Mouse (Mus musculus) hindlimb bud, embryonic 11.5 days (tissue): Measurements from ENCODE around the gene Knstrn.

Experiments
- DNase-seq: peaks from one replicate; pipeline ENCODE4 v3.0.0-alpha.2; 2012; ENCODE audit warnings: low read depth, low spot score; ENCODE audit errors: extremely low spot score

Gene Knstrn

DNA sequence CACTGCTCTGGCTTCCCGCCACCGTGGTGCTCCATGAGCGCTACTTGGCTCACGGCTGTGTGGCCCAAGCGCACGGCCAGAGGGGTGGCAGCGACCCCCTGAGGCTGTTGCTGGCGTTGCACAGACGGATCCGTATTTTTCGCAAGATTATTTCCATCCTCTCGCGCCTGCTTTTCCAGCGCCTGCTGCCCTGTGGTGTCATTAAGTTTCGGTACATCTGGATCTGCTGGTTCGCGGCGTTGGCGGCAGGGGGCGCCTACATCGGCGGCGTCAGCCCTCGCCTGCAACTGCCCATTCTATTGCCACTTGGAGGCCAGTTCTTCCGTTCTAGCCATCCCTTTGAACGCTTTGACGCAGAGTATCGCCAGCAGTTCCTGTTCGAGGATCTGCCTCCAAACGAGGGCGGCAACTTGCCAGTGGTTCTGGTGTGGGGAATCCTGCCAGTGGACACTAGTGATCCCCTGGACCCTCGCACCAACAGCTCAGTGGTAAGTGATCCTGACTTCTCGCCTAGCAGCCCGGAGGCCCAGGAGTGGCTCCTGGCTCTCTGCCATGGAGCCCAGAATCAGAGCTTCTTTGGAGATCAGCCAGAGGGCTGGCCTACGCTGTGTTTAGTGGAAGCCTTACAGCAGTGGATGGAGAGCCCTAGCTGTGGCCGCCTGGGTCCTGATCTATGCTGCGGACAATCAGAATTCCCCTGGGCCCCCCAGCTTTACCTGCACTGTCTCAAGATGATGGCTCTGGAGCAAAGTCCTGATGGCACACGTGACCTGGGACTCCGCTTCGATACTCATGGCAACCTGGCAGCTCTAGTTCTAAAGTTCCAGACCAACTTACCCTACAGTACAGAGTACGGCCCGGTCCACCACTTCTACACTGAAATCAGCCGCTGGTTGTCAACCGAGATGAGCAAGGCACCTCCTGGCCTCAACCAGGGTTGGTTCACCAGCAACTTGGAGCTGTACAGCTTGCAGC is 23.0 kb upstream of the Knstrn start:
- no peak for DNase-seq

GRCm38 (mm10) chr2:118791591-118792258 is 22.1 kb upstream of the Knstrn start:
- DNase-seq, result no peak

DNA sequence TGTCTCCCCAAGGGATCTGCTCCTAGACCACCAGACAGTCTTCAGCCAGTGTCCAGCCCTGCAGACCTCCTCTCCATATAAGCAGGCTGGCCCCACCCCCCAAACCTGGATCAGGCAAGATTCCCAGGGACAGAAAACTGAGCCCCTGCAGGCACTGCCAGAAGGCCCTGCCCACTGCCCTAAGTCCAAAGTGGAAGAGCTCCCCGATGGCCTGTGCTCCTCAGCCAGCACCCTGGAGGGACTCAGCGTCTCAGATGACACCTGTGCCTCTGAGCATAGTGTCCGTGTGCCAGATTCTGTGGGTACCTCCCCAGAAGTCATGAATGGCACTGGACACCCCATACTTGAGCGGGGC is 21.6 kb upstream of the Knstrn start:
- no peak for DNase-seq

DNA sequence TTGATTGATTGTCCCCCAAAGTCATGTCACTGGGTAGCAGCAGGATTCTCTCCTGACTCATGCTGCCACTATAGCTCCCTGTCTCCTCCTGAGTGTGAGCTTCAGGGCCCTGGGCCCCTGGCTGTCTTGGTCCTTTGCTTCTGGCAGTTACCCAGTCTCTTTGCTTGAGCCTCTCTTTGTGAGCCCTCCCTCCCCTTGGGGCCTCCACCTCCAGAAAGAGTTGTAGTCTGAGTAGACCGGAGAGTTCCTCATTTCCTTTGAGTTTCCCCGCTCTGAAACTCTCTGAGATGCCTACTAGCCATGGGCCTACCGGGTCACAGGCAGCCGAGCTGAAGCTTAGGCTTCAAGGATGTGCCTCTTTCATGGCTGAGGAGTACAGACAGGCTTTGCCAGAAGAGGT is 20.2 kb upstream of the Knstrn start:
- no peak for DNase-seq

- no peak for DNase-seq
Observed at GRCm38 (mm10) chr2:118802542-118803118, 11.2 kb upstream of the Knstrn start.

- no peak for DNase-seq
Observed at GRCm38 (mm10) chr2:118804474-118804873, 9.3 kb upstream of the Knstrn start.

DNA sequence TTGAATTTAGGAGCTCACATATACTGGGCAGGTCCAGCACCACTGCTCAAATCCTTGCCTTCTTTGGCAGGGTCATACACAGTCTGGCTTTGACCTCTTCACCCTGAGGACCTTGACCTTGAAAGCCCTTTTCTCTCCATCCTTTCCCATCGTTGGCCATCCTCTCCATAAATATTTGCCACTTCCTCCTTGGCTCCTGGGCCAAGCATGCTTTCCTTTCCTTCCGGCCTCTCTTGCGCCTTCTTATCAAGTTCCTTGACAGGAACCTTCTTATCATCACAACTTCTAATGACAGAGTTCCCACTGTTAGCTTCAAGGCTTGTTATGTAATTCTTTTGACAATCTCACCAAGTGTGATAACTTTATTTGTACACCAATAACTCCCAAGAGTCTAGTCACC is 8.7 kb upstream of the Knstrn start:
- no peak for DNase-seq

- no peak for DNase-seq
Observed at GRCm38 (mm10) chr2:118805756-118806155, 8.0 kb upstream of the Knstrn start.

DNA sequence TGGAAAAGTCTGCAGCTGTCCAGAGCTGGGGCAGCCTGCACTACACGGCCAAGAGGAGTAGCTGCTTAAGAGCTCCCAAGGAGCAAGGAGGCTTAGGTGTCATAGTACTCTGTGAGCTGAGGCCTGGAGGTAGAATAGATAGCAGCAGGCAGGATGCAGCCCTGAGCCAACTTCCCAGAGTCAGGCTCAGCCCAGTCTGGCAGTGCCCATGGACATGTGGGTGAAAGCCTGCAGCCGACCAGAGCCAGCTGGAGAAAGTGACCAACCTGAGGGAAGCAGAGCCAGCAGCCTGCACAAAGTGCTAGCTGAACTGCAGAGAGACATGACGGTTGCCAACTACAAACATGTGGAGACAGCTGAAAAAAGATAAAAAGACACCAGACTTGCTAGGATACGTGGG is 6.9 kb upstream of the Knstrn start:
- DNase-seq, result no peak

- no peak for DNase-seq
Observed at GRCm38 (mm10) chr2:118810861-118811260, 2.9 kb upstream of the Knstrn start.

- DNase-seq, result no peak
Observed at GRCm38 (mm10) chr2:118812724-118813123, 1.1 kb upstream of the Knstrn start.

DNA sequence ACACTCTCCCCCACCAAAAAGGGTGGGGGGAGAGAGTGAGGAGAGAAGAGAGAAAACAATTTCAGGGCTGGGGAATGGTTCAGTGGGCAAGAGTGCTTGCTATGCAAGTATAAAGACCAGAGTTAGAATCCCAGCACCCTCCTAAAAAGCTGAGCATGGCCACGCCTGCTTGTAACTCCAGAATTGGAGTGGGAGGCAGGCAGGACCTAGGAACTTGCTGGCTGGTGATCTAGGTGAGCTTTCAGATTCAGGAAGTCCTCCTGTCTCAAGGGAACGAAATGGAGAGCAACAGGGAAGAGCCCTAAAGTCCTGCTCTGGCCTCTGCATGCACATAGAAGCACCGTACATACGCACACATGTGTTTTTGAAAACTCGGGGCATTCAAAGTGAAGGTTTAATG is 9.0 kb downstream of the Knstrn start:
- DNase-seq, result no peak

DNA sequence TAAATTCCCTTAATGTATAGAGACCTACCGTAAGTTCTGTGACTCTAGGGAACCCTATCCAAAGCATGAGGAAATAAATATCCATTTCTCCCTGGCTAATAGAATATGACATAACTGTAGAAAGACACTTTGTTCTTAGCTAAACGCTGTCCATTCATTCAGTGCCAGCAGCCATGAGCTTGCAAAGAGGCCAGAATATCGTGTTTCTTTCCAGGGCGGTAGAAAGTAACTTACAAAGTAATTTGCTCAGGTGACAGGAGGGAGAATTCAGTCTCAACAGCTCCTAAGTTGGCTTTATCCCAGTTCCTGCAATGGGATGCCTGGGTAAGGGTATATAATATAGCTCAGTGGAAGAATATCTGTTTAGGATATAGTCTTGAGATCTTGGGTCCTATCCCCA is 10.6 kb downstream of the Knstrn start:
- DNase-seq, result no peak

- DNase-seq, result no peak
Observed at GRCm38 (mm10) chr2:118829096-118829495, 15.3 kb downstream of the Knstrn start.

- DNase-seq, result no peak
Observed at GRCm38 (mm10) chr2:118834061-118834460, 20.3 kb downstream of the Knstrn start.

DNA sequence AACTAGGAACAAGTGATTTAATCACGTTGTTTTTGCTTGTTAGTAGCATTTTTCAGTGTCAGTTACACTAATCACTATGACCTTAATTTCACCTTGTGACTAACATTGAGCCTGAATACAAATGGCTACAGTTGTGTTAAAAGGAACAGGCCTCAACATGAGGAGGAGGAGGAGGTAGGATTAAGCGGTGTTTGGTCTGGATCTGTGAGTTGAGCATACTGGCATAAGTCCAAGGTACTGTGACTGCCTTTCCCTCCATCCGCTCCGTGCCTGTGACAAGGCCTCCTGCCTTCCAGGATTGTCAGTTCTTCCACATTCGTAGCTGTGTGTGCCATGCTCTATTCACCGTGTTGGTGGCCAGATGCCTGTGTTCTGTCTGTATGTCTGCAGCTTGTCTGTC is 21.3 kb downstream of the Knstrn start:
- no peak for DNase-seq

DNA sequence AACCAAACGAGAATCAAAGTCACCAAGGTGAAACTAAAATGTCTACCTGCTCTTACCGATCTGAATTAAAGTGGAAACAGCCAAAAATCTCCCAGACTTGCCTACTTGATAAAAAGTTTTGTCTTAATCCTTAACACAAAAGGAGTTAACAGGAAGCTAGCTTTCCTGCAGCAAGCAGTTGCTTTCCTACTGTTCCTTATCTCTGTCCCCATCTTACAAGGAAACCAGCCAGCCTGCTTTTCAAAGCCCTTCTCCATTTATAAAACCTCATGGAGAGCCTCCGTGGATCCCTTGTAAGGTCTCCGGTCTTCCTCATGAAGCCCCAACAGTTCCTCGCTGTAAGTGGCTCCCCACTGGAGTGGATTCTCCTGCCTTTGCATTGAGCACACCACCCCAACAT is 24.5 kb downstream of the Knstrn start:
- no peak for DNase-seq

- no peak for DNase-seq
Observed at GRCm38 (mm10) chr2:118841186-118841585, 27.4 kb downstream of the Knstrn start.

DNA sequence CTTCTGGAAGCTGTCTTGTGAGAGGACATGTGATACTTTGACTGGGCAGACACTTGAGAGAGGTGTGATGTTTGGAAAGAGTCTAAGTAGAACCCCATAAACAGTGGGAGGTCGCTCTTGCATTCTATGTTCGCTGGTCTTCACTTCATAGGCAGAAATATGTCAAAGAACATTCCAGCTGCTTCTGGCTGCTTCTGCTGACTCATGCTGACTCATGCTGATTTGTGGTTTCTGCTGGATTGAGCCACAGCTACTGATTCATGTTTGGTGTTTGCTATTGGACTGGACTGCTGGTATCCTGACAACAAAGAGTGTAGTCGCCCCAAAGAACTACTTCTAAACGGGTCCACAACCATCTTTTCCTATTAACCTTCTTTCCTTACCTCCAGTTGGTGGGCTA is 28.0 kb downstream of the Knstrn start:
- DNase-seq, result no peak

DNA sequence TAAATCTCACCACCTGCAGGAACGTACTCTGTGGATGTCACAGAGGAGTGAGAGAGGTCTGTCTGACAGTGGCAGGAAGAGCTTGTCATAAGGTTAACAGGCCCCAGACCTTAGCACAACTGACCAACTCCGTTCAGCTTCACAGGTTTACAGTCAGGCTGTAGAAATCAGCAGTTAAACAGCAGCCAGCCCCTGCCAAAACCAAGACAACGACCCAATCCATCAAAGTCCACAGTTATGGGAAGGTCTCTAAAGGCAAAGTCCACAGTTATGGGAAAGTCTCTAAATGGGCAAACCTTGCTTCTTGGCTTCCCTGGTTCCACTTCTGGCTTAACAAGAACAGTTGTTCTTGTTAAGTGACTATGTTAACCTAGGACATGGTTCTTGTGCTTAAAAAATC is 30.6 kb downstream of the Knstrn start:
- DNase-seq, result no peak

DNA sequence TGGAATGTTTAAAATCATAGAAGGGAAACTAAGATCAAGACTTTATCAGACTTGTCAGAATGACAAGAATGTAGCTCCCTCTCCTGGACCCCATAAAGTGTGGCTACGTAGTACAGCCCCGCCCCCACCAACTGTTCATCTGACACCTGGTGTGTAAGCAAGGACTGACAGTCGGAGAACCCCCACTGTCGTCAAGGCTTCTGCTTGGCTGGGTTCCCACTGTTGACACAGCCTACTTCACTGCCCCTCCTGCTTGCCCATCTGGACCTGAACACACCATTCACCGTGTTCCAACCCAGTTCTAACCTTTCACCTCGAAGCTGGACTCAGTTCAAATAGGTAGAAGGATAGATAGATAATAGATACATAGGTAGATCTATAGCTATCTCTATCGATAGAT is 32.4 kb downstream of the Knstrn start:
- no peak for DNase-seq

GRCm38 (mm10) chr2:118851756-118852155 is 38.0 kb downstream of the Knstrn start:
- no peak for DNase-seq
